Comparison of ENCODE assay signal across 10 mouse cellular contexts in the genomic region with DNA sequence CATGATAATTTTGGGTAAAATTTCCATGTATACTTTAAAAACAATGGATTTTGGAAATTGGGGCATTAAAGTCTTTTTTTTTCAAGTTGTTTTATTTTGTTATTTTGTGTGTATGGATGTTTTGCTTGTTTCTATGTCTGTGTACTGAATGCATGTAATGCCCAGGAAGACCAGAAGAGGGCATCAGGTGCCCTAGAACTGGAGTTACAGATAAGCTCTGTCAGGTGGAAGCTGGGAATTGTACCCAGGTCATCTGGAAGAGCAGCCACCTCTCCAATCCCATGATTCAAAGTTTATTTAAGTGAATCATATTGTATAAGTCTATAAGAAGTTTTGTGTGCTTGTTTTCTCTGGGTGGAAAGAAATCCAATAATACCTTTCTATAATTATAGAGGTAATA.
DNase-seq lines count a peak whose midpoint lies in the region; ATAC-seq and TF ChIP-seq lines count a peak whose summit lies in the region.
"Had no signal": no experiment of that assay in that cellular context is flagged by ENCODE, and none has a peak within 500 bp of the region (broad histone marks: within the 10 kb centered on the region; RNA-seq: fewer than 3 reads in every experiment).

No protein-coding gene starts in this region.

- ATAC-seq in hindbrain, embryonic 11.5 days (ENCODE audit: low FRiP score), result no peak

- intact Hi-C loops in heart, postnatal 14 days (cut with DNase I), result no loop called here

- H3K4me2 ChIP-seq in hindbrain, embryonic 11.5 days (replicated peaks; ENCODE audit: low read depth, low read length), result no peak overlapping the region
- H3K4me2 ChIP-seq: limb, embryonic 13.5 days had no signal

- H3K4me3 ChIP-seq in thymus, adult 2 months (ENCODE audit: control insufficient read depth, insufficient read depth, low read length), result no peak overlapping the region
- no peak overlapping the region for H3K4me3 ChIP-seq in hindbrain, embryonic 11.5 days (ENCODE audit: low read depth, low read length)
- H3K4me3 ChIP-seq: limb, embryonic 13.5 days had no signal

- no peaks in the 10 kb centered on the region for H3K27me3 ChIP-seq in thymus, adult 2 months (ENCODE audit: control insufficient read depth, insufficient read depth, low read length)
- H3K27me3 ChIP-seq in hindbrain, embryonic 11.5 days (ENCODE audit: control insufficient read depth, insufficient read depth, low read length), result no peaks in the 10 kb centered on the region
- H3K27me3 ChIP-seq: limb, embryonic 13.5 days had no signal

- H3K27ac ChIP-seq in thymus, adult 2 months (ENCODE audit: control insufficient read depth, insufficient read depth, low read length), result no peak overlapping the region
- no peak overlapping the region for H3K27ac ChIP-seq in hindbrain, embryonic 11.5 days (ENCODE audit: low read depth, low read length)
- H3K27ac ChIP-seq: limb, embryonic 13.5 days had no signal

- no peak for TF ChIP-seq POLR2A in thymus, adult 2 months (IDR thresholded peaks at IDR 0.05; ENCODE audit: control insufficient read depth, extremely low read depth, insufficient read depth, low read length, poor library complexity)

- DNase-seq in heart, adult 11 months, result peak; percentile 7
- DNase-seq in heart, postnatal 14 days, result no peak
- DNase-seq in thymus, adult 2 months, result peak; percentile 18
- DNase-seq in thymus, adult 18-20 months, result no peak
- peak; percentile 50 for DNase-seq in embryo, embryonic 10.5 days (ENCODE audit: low spot score)
- DNase-seq in hindbrain, embryonic 11.5 days (ENCODE audit: low spot score), result no peak
- DNase-seq in layer of hippocampus, adult 9-10 months (ENCODE audit: low spot score), result no peak
- no peak for DNase-seq in right cerebral cortex, postnatal 14 days
- DNase-seq: gastrocnemius, postnatal 25 days had no signal

- no peaks in the 10 kb centered on the region for H3K36me3 ChIP-seq in thymus, adult 2 months (ENCODE audit: control insufficient read depth, insufficient read depth, low read length)
- H3K36me3 ChIP-seq in hindbrain, embryonic 11.5 days (ENCODE audit: control insufficient read depth, insufficient read depth, low read length), result no peaks in the 10 kb centered on the region
- H3K36me3 ChIP-seq: limb, embryonic 13.5 days had no signal

- no peak for TF ChIP-seq CTCF in thymus, adult 2 months (IDR thresholded peaks at IDR 0.05; ENCODE audit: borderline replicate concordance, control insufficient read depth, extremely low read depth, insufficient read depth, low read length, poor library complexity)

- no peaks in the 10 kb centered on the region for H3K4me1 ChIP-seq in thymus, adult 2 months (replicated peaks; ENCODE audit: control insufficient read depth, insufficient read depth, low read length)
- H3K4me1 ChIP-seq in hindbrain, embryonic 11.5 days (replicated peaks; ENCODE audit: control insufficient read depth, insufficient read depth, low read length), result no peaks in the 10 kb centered on the region
- H3K4me1 ChIP-seq: limb, embryonic 13.5 days had no signal

- H3K9ac ChIP-seq in hindbrain, embryonic 11.5 days (ENCODE audit: low read depth, low read length), result no peak overlapping the region
- H3K9ac ChIP-seq: limb, embryonic 13.5 days had no signal

- H3K9me3 ChIP-seq in hindbrain, embryonic 11.5 days (ENCODE audit: control insufficient read depth, low read length), result no peaks in the 10 kb centered on the region
- H3K9me3 ChIP-seq: limb, embryonic 13.5 days had no signal

Comparison
In these comparisons a context has a peak if more than half of its experiments do, and no peak if none do; other contexts are left out.
1. DNase-seq: peak in heart, adult 11 months (single experiment), thymus, adult 2 months (single experiment) and embryo, embryonic 10.5 days (single experiment); none in heart, postnatal 14 days (0 of 2), thymus, adult 18-20 months (0 of 2), hindbrain, embryonic 11.5 days (single experiment), layer of hippocampus, adult 9-10 months (single experiment) and right cerebral cortex, postnatal 14 days (single experiment).